Mouse (Mus musculus): ENCODE measurements around the gene Plac1. TPM values are rescaled to one million over a fixed set of nuclear protein-coding genes. Genes with fewer than 3 reads are reported as not detected.
"Not testable (repeated sequence)": the region's sequence is repeated elsewhere in the genome, so short reads cannot be mapped to it uniquely, and the experiment has no call there.

Gene Plac1
- total RNA-seq, 2 experiments from 2014 or later = not detected

DNA sequence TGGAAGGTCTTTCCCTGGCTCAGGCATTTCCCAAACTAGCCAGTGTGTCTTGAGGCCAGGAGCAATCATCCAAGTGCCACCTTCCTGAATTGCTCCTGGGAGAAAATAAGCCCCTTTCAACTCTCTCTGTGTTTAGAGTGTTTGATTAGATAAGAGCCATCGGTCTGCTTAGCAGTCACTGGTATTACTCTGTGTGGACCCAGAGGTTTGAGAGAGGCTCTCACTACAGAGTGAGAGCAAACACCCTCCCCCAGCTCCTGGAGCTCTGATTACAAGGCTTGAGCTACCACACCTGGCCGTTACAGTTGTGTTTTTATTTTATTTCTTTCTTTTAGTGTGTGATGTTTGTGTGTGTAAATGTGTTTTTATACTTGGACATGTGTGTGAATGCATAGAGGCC lies 193.0 kb downstream of the Plac1 start:
- no peak for DNase-seq (ENCODE audit: low spot score)

DNA sequence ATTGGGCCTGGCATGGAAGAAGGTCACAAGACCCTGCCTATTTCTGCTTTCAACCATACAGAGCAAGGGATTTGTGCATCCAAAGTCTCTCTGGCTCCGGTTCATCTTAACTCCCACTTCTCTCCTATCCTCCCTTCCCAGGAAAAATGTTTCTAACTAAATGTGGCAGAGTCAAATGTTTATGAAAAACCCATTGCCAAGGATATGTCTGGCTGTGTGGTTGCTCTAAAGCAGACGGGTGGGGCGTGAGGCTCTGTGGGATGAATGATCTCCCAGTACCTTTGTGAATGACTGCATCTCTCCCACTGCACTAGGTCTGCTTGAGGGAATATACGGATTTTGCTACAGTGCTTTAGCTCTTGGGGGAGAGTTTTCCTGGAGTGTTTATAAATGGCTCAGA lies 193.9 kb downstream of the Plac1 start:
- no peak for DNase-seq (ENCODE audit: low spot score)

DNA sequence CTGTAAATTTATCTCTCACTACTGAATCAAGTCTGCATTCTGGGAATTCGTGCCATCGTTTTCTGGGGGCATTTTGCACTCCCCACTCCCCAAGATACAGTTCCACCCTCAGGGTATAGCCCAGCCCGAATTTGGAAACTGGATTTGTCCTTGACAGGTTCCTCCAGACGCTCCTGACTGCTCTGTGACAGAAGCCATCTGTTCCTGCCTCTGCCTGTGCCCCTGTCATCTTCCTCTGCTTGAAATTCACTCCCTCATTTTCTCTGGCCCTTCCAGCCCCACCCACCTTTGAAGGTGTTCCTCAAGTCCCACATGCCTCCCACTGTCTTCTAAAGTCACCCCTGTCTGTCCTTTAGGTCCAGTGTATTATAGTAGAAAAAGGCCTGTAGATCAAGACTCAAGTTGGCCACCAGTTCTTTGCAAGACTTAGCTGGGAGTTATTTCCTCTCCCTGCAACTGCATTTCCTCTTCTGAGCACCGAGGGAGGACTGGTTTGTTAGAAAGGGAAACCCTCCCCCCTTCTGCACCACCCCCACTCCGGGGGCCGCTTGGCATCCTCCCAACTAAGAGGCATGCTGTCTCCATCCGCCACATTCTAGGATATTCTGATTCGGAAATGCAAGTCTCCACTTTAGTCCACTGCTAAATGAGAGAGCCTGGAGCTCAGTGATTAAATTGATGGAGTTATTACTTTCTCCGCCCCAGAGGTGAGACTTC lies 194.6 kb downstream of the Plac1 start:
- no peak for DNase-seq (ENCODE audit: low spot score)

DNA sequence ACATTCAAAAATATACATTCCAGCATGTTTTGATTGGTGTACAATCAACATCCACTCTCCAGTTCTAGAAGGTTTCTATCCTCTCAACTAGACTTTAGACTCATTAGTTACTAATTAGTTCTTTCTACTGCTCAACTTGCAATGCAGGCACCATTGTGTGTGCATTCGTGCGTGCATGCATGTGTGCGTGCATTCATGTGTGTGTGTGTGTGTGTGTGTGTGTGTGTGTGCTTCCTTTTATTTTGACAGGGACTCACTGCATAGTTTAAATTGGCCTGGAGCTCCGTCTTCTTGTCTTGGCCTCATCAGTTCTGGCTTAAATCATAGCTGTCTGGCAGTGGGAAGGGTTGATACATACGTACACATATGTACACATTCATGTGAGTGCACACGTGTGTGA lies 198.9 kb downstream of the Plac1 start:
- no peak for DNase-seq (ENCODE audit: low spot score)

DNA sequence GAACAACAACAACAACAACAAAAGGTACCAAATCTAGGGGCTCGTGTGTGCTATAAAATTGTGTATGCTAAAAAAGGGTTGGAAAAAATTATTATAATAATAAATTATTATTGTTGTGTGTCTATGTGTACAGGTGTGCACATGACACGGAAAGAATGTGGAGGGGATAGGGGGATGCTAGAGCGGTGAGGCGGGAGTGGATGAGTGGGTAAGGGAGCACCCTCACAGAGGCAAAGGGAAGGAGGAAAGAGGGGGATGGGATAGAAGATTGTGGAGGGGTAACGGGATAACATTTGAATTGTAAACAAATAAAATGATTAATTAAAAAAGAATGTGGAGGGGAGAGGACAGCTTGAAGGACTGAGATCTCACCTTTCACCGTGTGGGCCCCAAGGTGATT lies 199.8 kb downstream of the Plac1 start:
- DNase-seq (ENCODE audit: low spot score) = no peak

DNA sequence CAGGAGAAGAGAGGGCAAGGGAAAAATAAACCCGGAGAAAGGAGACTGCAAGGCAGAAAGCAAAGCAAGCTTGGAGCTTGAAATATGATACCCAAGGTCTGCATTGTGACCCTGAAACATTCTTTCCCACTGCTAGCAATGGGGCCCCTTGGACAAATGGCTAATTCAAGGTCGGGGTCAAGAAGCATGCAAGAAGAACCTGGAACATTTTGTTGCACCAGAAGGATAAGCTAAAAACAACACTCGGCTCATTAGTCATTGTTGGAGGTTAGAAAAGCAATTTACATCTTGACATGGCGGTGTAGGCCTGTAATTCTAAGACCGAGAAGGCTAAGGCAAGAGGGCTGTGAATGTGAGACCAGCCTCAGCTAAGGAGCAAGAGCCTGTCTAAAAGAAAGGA lies 200.3 kb downstream of the Plac1 start:
- DNase-seq (ENCODE audit: low spot score) = no peak

DNA sequence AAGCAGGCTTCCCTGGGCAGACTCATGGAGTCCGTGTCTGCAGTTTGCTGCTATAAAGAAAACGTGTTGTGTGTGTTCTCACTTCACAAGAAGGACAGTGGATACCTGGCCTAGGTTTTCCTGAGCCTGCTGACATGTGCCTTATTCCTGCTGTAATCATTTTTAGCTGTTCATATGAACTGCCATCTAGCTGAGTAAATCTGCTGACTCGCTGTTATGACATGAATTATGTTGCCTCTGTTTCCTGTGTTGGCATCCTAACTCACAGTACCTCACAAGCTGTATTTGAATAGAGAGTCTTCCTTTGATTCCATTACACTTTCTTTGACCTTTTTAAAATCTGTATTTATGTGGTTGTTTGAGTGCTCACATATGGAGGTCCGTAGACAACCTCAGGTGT lies 201.7 kb downstream of the Plac1 start:
- DNase-seq (ENCODE audit: low spot score) = no peak

DNA sequence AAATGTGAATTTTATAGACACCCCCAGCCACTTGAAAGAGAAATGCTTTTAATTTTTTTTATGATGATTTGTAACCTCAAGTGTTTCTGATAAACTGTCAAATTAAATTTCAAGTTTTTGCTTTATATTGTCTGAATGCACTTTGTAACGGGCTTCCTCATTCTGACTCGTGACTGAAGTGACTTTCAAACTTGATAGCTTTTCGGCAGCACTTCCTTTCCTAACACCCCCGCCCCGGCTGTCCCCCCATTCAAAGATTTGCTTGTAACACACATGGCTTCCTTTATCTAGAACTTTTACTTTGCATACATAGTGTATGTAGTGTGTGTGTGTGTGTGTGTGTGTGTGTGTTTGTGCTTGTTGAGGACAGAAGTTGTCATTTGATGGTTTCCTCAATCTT lies 210.4 kb downstream of the Plac1 start:
- no peak for DNase-seq (ENCODE audit: low spot score)

DNA sequence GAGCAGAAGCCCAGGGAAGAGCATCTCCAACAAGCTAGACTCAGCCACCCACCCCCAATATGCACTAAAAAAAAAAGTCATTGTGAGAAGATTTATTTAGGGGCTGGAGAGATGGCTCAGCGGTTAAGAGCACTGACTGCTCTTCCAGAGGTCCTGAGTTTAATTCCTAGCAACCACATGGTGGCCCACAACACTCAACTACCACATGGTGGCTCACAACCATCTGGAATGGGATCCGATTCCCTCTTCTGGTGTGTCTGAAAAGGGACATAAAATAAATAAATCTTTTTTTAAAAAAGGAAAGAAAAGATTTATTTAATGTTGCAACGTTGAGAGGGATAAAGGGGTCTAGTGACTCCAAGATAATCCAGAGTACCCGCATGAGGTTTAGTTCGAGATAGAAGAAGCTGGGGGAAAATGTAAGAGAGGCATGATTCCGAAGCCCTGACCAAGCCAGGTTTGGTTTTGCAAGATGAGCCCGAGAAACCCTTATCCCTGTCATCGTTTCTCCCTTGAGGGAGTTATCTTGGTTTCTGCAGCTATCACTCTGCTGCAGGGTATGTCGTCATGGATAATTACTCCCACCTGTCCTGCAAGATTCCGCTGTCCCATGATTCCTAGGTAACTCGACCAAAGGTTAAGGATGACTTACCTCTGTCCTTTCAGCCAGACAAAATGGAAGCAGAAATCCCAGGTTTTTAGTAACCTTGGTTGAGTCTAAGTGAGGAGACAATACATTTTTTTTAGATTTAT lies 214.3 kb downstream of the Plac1 start:
- DNase-seq (ENCODE audit: low spot score) = no peak

DNA sequence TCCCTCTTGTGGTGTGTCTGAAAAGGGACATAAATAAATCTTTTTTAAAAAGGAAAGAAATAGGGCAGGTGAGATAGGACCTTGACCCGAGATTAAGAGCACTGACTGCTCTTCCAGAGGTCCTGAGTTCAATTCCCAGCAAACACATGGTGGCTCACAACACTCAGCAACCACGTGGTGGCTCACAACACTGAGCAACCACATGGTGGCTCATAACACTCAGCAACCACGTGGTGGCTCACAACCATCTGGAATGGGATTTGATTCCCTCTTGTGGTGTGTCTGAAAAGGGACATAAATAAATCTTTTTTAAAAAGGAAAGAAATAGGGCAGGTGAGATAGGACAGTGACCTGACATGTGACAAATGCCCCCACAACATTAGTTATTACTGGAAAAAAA lies 215.6 kb downstream of the Plac1 start:
- DNase-seq (ENCODE audit: low spot score) = not testable (repeated sequence)

DNA sequence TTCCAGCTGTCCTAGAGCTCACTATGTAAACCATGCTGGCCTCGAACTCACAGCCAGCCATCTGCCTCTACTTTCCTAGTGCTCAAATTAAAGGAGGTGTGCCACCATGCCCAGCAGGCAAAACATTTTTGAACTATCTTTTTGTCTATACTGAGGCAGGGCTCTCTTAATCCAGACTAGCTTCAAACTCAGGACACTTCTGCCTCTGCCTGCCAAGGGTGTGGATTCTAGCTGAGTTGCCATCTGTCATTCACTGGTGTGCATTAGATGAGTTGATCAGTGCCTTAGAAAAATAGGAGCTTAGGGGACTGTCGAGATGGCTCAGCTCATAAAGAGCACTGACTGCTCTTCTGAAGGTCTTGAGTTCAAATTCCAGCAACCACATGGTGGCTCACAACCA lies 216.9 kb downstream of the Plac1 start:
- no peak for DNase-seq (ENCODE audit: low spot score)

Small RNAs within 50 kb of the gene (microRNA-seq; reads per million reads assigned to microRNA genes)
- gene Mir322 = 3,700 reads per million, percentile 90 among the genes with 10 or more reads in this experiment
- 433 reads per million, percentile 73 among the genes with 10 or more reads in this experiment for gene Mir351
- gene Mir450-1 = 1.0 reads per million
- 3.4 reads per million, percentile 2 among the genes with 10 or more reads in this experiment for gene Mir450-2
- gene Mir450b = 15.7 reads per million, percentile 31 among the genes with 10 or more reads in this experiment
- gene Mir503 = 50.8 reads per million, percentile 50 among the genes with 10 or more reads in this experiment
- 36.1 reads per million, percentile 45 among the genes with 10 or more reads in this experiment for gene Mir542

Other genes with a start within 250 kb of the Plac1 start
- 1 to 10 TPM; 1.6 to 1.8 TPM for gene Fam122b, start 29.7 kb upstream of the Plac1 start, total RNA-seq (2021)
- not detected for gene Fam122c, start 33.3 kb upstream of the Plac1 start, total RNA-seq (2021)
- 10 to 100 TPM; 71.1 to 87.9 TPM for gene Mospd1, start 130.4 kb upstream of the Plac1 start, total RNA-seq (2021)
- not detected for gene Etd, start 194.8 kb upstream of the Plac1 start, total RNA-seq (2021)